Mouse (Mus musculus) adrenal gland, postnatal 36 days (tissue): ENCODE results near the gene Cluh. TPM values are rescaled to one million over a fixed set of nuclear protein-coding genes. Genes with fewer than 3 reads are reported as not detected.

Experiments used
- DNase-seq, 2 experiments: peaks; one replicate each; pipeline ENCODE4 v3.0.0; 2021; ENCODE audit warnings: mixed read lengths in 1 of 2
- total RNA-seq, 2 experiments: library from RNA; stranded (reverse); gene quantifications; 2 replicates each; pipeline ENCODE4 v1.2.3; 2021

Cluh gene
- total RNA-seq, 2 experiments from 2014 or later: 203 TPM

GRCm38 (mm10) chr11:74647966-74648365 lies 1.3 kb upstream of the Cluh start:
- no peak for DNase-seq

DNA sequence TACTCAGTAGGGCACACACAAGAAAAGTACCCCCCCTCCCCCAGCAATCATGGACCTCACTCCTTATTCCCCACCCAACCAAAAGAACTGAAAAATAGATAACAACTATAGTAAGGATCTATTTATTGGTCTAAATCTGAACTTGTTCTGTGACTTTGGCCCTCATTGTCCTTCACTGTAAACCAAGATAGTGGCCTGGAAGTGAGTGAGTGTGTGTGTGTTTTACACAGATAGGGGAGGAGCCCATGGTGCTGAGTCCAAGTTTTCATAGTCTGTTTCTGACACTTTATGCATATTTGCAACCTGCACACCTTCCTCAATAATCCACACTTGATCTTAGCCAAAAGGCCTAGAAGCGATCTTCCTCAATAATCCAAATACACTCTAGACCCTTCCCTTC lies 619 bp upstream of the Cluh start:
- no peak for DNase-seq

DNA sequence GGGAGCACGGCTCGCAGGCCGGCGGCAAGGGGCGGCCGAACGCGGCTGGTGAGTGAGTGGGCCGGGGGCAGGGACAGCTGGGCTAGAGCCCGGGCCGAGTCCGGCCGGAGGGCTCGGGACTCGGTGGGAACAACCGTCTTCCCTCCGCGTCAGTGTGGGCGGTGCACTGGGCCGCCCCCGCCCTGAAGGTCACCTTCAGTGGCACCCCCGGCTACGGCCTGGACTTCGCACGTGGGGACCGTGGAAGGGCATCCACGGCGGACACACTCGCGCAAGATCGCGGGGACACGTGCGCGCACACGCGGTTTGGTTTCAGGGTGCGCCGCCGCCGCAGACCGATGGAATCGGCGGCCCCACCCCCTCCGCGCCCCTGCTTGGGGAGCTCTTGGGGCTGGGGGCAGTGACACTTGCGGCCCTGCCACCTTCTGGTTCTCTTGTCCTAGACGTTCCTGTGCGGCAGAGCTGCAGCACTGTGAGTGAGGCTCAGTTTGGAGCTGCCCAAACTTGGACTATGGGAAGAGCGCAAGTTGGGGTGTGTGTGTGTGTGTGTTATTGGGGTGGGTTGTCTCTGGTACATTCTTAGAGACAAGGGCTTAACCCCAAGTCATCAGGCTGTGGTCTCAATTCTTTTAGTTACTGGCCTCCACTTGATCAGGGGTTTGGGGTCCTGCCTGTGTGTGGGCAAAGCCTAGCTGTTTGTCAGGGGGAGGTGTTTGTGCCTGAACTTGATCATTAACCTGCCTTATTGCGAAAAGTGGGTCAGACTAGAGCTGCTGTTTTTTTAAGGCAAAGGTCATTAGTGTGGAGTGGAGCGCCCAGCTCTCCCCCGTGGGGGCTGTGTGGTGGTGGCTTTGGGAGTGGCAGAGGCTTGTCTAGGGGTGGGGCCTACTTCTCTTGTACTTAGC lies 604 bp downstream of the Cluh start:
- peak; percentile 68 to 80 for DNase-seq

- peak in 1 of 2 experiments; percentile 36 for DNase-seq
Measured at GRCm38 (mm10) chr11:74650576-74651100, 1.3 kb downstream of the Cluh start.

DNA sequence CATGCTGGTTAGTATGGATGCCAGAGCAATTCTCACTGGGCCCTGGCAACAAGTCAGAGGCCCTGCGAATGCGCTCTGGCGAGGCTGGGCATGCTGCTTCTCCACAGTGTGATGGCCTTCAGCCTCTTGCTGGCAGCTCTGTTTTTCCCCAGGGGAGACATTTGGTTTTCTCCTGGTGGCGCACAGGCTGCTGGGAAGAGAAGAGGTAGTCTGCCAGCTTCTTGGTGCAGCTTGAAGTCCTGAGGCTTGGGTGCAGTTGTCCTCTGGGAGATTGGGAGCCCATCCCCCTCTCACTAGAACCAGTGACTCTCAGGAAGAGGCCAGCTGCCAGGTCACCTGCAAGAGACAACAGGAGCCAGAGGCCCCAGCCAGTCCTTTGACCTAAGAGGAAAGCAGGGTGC lies 3.5 kb downstream of the Cluh start:
- peak; percentile 73 to 78 for DNase-seq

- DNase-seq: peak; percentile 67 to 72
Measured at GRCm38 (mm10) chr11:74653385-74653784, 4.1 kb downstream of the Cluh start.

DNA sequence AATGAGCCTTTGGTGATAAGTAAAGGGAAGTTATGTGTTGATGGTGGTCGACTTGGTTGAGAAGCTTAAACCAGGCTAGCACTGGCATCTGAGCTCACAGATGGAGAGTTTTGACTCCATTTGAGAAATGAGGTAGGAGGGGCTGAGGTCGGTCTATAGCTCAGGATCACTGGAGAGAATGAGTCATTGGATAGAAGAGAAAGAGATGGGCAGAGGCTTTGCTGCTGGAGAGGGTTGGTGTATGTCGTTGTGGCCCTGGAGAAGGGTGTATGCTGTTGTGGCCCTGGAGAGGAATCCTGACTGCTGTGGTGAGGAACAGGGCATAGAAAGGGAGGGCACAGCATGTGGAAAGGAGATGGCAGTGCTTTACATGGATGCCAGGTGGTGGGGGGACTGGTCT lies 6.6 kb downstream of the Cluh start:
- DNase-seq: peak; percentile 27 to 45

- DNase-seq: no peak
Measured at GRCm38 (mm10) chr11:74660336-74660735, 11.0 kb downstream of the Cluh start.

- DNase-seq: no peak
Measured at GRCm38 (mm10) chr11:74661641-74662040, 12.3 kb downstream of the Cluh start.

DNA sequence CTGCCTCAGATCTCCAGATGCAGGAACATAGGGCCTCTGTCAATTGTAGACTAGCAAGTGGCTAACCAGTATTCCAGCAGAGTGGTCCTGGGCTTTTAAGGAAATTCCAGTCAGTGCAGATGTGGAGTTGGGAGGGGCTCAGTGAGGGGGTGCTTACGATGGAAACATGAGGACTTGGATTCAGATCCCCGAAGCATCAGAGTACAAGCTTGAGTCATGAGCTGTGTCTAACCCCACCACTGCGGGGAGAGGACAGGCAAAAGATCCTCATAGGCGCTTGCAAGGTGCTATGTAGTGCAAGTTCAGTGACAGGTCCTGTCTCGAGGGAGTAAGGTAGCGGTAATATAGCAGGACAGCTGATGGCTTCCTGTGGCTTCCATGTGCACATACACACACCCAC lies 12.9 kb downstream of the Cluh start:
- DNase-seq: no peak

DNA sequence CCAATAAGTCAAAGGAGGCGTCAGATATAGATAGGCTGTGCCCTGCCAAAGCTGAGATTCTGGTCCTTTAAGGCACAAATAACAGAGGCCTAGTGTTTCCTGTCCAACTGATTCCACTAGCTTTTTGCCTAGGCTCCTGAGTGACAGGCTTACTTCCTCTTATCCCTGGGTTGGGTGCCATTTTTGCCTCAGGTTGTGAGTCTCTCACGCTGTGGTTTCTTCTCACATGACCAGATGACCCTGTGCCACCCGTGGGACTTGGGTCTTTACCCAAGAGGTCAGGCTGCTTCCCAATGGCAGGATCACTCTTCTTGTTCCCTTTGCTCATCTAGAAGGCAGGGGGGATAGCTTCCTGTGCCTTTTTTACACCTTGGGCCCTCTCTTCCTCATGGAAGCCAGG lies 15.0 kb downstream of the Cluh start:
- no peak for DNase-seq

- no peak for DNase-seq
Measured at GRCm38 (mm10) chr11:74664906-74665305, 15.6 kb downstream of the Cluh start.

DNA sequence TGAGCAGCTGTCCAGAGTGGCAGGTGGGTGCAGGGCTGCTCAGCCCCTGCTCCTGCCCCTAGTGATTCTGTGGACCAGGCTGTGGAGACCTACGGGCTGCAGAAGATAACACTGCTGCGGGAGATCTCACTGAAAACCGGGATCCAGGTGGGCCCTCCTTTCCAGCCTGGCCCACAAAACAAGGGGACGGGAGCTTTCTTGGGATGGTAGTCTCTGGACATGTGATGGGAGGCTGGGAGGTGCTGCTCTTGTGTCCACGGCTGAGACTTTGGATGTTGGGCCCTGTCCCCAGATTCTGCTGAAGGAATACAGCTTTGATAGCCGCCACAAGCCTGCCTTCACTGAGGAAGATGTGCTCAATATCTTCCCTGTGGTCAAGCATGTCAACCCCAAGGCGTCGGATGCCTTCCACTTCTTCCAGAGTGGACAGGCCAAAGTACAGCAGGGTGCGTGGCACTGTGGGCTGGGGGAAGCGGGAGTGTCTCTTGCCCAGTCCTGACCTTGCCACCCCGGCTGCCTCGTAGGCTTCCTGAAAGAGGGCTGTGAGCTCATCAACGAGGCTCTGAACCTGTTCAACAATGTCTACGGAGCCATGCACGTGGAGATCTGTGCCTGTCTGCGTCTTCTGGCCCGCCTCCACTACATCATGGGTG lies 16.5 kb downstream of the Cluh start:
- no peak for DNase-seq

GRCm38 (mm10) chr11:74666284-74666652 lies 17.0 kb downstream of the Cluh start:
- peak; percentile 51 to 53 for DNase-seq

DNA sequence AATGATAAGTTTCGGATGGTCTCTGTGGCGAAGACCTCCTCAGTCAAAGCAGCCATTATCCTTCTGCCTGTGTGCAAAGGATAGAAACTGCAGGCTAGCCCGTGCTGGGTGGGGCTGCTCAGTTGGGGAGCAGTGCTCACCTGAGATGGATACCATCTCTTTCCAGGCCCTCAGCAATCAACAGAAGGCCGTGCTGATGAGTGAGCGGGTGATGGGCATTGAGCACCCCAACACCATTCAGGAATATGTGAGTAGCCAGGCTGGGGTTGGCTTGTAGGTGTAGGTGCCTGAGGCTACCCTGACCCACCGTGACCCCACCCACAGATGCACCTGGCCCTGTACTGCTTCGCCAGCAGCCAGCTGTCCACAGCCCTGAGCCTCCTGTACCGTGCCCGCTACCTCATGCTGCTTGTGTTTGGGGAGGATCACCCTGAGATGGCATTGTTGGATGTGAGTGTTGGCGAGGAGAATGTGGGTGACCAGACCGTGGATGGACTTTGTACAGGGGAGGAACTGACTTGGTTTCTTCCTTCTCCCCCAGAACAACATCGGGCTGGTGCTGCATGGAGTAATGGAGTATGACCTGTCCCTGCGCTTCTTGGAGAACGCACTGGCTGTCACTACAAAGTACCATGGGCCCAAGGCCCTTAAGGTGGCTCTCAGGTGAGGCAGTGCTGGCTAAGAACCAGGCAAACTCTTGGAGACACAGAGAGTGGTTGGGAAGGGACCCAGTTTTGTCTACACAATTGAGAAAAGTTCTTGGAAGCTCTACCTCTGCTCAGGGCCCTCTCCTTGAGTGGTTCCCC lies 17.7 kb downstream of the Cluh start:
- no peak for DNase-seq

DNA sequence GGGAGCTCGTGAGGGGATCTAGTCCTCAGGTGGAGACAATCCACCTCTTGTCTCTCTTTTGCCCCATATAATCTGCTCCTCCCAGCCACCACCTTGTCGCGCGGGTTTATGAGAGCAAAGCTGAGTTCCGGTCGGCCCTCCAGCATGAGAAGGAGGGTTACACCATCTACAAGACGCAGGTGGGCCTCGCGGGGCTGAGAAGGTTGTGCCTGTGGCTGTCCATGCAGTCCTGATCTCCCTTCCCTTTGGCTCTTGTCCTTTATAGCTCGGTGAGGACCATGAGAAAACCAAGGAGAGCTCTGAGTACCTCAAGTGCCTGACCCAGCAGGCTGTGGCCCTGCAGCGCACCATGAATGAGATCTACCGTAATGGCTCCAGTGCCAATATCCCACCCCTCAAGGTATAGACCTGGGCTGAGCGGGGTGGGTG lies 18.3 kb downstream of the Cluh start:
- no peak for DNase-seq

GRCm38 (mm10) chr11:74668466-74668865 lies 19.2 kb downstream of the Cluh start:
- no peak for DNase-seq

GRCm38 (mm10) chr11:74668971-74669370 lies 19.7 kb downstream of the Cluh start:
- DNase-seq: no peak

GRCm38 (mm10) chr11:74670151-74670550 lies 20.9 kb downstream of the Cluh start:
- DNase-seq: no peak

DNA sequence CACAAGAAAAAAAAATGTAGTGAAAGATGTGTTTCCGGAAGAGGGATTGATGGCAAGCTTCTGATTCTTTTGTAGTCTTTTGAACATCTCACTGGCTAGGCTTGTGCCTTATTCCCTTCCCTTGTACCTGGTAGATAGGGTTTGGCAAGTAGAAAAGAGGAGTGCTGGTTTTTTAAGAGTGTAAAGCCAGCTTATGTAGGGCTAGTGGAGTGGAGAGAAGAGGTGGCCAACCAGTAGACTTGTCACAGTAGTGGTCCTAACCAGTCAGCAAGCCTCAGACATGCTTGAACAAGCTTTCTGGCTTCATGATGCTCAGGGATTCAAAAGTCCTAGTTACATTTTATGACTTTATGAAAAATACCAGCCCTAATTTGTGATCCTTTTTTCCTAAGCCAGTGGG lies 21.7 kb downstream of the Cluh start:
- DNase-seq: no peak

DNA sequence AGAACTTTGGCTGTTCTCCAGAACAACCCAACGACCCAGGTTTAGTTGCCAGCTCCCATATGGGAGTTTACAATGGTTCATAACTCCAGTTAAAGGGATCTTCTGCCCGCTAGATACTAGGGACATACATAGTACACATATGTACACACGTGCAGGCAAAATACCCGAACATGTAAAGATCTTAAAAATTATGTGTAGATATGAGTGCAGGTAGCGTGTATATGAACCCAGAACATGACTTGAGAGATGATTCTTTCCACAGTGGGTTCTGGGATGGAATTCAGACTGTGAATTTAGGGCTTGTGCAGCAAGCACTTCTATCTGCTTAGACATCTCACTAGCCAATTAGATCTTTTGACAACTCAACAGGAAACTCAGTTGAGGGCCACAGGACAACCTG lies 22.5 kb downstream of the Cluh start:
- no peak for DNase-seq

GRCm38 (mm10) chr11:74672901-74673513 lies 23.7 kb downstream of the Cluh start:
- no peak for DNase-seq
